Mouse (Mus musculus): ENCODE measurements around the gene Olfr155.

The Olfr155 gene

DNA sequence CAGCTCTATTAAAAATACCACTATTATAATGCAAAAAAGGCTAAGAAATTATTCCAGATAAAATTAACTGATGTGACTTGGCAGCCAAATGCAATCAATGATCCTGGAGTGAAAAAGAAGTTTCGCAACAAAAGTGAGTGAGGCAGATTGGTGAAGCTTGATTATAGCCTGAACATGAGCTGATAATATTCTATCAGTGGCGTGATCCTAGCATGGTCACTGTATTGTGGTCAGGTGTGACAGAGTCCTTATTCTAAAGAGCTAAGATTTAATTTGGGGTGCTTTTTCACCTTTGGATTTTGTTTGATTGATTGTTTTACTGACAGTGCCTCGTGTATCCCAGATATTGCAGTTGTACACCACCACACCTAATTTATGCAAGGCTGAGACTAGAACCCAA, 39.9 kb downstream of the Olfr155 start:
- DNase-seq (ENCODE audit: low spot score in 2 of 2) = no peak

DNA sequence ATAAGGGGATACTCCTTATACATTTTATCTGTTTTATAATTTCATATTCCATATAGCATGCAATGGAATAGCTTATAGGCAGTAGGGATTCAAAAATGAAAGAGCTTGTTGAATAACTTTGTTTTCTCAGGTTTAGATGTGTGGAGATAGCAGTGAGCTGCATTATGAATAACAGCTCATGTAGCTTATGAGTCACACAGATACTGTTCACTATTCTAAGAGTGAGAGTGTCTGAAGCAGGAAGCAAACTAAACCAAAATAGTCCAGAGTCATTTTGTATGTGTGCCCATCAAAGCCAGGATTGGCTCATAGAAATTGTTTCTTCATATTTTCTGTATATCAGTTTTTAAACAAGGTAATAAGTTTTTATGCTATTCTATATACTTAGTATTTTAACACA, 45.8 kb downstream of the Olfr155 start:
- no peak for DNase-seq (ENCODE audit: low spot score in 2 of 2)

- DNase-seq (ENCODE audit: low spot score in 2 of 2) = no peak
Measured at GRCm38 (mm10) chr4:43899197-43899596, 47.8 kb downstream of the Olfr155 start.

- no peak for DNase-seq (ENCODE audit: low spot score in 2 of 2)
Measured at GRCm38 (mm10) chr4:43903690-43904089, 52.3 kb downstream of the Olfr155 start.

- peak; percentile 55 to 66 for DNase-seq (ENCODE audit: low spot score in 2 of 2)
Measured at GRCm38 (mm10) chr4:43906443-43906842, 55.1 kb downstream of the Olfr155 start.
